Mouse (Mus musculus) naive thymus-derived CD4-positive, alpha-beta T cell, adult 2 months (primary cell): ENCODE measurements at regions not wholly inside any gene's neighbourhood (a gene's known extent, or its start where the extent isn't known, plus 50 kb on each side); places are given as distances from the start of the nearest gene placed in this dataset.

Source experiments
- DNase-seq: peaks from one replicate; pipeline ENCODE4 v3.0.0-alpha.2; 2011; ENCODE audit warnings: low read depth

DNA sequence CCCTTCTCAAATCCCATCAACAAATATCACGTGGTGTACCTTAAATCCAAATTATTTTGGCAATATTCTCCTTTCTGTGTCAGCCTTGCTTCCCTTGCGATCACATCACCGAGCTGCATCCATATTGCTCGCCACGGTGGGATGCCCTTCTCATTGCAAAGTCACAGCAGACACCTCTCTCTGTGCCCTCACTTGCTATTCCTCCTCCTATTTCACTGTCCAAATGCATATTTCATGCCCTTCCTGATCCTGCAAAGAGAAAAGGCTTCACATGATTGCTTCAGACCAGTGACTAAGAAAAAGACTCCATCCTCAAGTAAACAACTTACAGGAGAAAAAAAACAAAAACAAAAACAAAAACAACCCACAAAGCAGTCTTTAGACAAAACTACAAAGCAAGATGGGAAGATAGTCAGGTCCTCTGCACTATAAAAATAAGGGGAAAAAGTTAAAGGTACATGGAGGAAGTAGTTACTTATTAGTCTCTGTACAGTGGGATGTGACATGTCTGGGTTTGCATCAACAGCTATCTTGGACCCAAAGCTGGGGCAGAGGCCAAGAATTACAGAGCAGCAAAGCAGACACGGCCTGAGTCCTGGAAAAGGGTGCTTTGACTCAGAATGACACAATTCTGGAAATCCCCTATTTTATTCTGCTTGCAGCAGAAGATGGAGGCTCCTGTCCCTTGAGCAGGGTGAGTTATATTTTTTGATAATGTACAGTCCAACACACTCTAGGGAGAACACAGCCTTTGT lies 349.3 kb downstream of the Zfp619 start:
- DNase-seq: no peak

DNA sequence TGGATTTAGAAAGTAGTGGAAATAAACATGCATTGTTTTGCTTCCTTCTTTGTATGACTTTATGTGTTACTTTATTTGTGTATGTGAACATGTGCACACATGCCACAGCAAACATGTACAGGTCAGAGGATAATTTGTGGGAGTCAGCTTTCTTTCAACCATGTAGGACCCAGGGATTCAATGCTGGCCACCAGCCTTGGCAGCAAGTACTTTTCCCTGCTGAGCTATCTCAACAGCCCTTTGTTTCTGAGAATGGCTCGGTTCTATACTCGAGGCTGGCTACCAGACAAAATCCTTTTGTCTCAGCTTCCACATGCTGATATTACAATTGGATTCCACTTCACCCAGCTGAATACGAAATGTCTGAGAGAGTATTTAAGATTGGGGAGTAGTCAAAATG lies 349.9 kb downstream of the Zfp619 start:
- no peak for DNase-seq

DNA sequence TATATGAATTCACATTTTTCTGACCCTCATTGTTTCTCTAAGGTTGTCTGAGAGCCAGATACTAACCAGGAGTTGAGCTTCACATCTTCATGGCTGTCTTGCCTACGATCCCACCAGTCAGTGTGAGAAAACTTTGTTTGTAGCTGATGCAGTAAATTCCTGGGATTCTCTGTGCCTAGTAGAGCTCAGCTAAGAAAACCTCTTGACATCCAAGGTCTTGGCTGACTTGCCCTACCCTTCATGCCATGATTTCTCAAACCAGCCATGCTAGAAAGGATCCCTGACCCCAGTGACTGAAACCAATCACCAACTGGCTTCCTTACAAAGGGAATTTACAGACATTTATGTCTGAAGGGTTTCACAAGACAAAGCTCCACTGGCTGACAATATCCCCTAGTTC lies 364.5 kb downstream of the Zfp619 start:
- DNase-seq: no peak

GRCm38 (mm10) chr7:39894208-39894896 lies 376.8 kb downstream of the Zfp619 start:
- DNase-seq: no peak

DNA sequence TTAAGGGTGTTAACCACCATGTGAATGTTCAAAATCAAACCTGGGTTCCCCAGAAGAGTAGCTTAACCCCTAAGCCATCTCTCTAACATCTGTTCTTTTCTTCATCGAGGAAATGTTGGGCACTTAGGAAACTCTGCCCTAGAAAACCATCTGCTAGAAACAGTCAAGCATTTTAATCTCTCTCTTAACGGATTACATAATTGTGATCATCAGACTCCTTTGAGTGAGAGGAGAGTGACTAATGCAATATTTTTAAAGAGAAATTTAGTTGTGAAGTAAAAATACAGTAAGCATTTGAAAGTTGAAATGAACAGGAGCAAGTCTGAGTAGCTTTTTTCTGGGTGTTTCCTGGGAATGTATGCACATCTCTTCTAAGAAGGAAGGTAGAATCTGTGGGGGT lies 379.4 kb downstream of the Zfp619 start:
- DNase-seq: no peak

GRCm38 (mm10) chr7:39898268-39898667 lies 380.7 kb downstream of the Zfp619 start:
- DNase-seq: no peak

- no peak for DNase-seq
These were observed 416.4 kb downstream of the Zfp619 start for GRCm38 (mm10) chr7:39933946-39934345.

DNA sequence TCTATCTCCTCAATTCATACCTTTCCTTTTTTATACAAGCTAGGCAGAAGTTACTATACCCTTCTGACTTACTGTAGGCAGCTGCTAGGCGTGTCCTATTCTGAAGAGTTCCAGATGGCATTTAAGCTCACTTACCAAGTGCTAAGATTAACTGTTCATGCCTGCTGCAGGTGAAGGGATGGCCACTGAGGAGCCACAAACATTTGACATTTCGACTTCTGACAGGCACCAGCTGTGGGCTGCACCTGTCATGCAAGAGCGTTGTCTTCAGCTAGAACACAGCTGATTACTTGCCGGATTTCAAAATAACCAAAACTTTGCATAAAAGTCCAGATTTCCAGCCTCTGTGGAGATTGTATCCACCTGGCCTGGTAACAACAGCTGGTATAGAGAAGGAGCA lies 419.7 kb downstream of the Zfp619 start:
- no peak for DNase-seq

DNA sequence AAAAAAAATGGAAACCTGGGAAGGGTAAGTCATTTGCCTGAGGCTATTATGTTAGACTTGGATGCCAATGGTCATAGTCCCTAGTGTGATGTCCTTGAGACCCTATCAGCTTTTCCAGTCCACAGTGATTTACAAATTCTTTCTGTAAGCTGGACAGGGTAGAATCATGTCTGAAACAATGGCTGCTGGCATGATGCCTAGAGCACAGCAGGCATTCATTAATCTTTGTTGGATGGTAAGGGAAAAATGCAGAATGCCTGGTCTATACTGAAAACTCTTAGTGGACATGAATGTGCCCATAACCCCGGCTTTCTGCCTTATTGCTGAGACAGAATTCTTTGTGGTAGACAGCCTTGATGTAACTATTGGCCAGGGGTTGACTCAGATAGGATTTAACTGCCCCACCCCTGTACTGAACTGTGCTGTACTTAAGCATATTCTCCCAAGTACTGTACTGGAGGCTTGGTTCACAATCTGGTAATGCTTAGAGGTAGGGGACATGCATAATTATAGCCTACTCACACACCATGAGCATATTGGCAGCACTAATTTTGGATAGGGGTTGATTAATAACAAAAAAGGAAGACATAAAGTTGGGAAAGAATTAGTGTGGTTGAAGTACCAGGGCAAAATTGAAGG lies 424.8 kb downstream of the Zfp619 start:
- DNase-seq: no peak

GRCm38 (mm10) chr7:39954110-39954509 lies 436.5 kb downstream of the Zfp619 start:
- no peak for DNase-seq

- DNase-seq: no peak
These were observed 437.4 kb downstream of the Zfp619 start for GRCm38 (mm10) chr7:39954931-39955330.

DNA sequence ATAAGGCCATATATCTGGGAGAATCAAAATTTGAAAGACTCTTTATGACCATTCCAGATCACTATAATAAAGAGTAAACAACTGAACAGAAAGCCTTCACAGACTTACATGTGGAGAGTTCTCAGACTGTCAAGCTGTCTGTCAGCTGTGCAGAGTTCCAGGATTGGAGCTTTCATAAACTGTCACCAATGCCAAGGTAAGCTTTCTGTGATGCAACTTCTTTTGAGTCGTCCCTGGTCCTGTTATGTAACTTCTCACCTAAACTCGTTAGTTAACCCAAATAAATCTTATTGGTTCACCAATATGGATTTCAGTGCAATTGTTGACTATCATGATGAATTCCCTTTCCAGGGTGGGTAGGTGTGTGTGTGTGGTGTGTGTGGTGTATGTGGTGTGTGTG lies 460.6 kb downstream of the Zfp619 start:
- DNase-seq: no peak

DNA sequence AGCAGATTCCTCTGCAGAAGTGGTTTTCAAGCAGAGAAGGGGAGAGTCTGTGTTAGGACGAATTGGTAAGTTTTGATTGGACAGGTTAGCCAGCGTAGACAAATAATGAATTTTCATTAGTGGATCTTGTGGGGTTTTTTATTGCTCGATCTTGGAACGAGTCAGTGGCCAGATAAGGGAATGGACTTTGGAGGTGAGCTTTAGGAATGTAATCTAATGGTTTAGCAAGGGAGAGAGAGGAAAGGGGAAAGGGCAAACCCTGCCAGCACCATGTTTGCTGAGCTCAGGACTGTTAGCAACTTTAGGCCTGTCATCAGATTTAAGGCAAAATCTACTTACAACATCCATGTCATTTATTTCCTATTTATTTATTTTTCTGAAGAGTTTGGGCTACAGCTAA lies 464.1 kb downstream of the Zfp619 start:
- no peak for DNase-seq
